Mouse (Mus musculus): Measurements from ENCODE around the gene Asphd2.

DNA sequence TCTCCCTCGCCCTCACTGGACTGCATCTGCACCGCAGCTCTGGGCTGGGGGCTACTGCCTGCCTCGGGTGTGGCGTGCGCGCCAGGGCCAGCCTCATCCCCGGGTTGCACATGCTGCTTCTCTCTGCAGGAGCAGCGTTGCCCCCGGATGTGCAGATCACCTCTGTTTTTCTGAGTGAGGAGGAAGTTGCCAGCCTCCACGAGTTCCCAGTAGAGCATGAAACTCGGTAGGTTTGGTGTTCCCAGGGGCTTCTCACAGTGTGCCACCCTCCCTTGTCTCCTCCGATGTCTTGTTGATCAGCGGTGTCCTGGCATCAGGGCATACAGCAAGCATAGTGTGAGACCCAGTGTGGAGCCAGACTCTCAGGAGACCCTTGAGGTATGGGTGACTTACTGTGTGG, 25.3 kb downstream of the Asphd2 start:
- no peak for TF ChIP-seq CTCF (IDR thresholded peaks at IDR 0.05; ENCODE audit: borderline replicate concordance, control insufficient read depth, extremely low read depth, insufficient read depth, low read length, poor library complexity)
- TF ChIP-seq POLR2A (IDR thresholded peaks at IDR 0.05; ENCODE audit: control insufficient read depth, extremely low read depth, insufficient read depth, low read length, poor library complexity), result no peak

All from thymus, adult 2 months (tissue).